Mouse (Mus musculus) brain, embryonic 14.5 days (tissue): ENCODE results near the gene Klk1b5.

Experiments
- CTCF ChIP-seq: fragments of 200-500 bp; IDR thresholded peaks from 2 replicates; pipeline ENCODE4 v1.5.1; 2012; ENCODE audit warnings: inconsistent platforms, mild to moderate bottlenecking, moderate library complexity, borderline replicate concordance; ENCODE audit not compliant: insufficient read depth, insufficient read length; ENCODE audit errors: extremely low read depth
- POLR2A ChIP-seq: fragments of 200-500 bp; IDR thresholded peaks from 2 replicates; pipeline ENCODE4 v1.6.1; 2012; ENCODE audit warnings: mild to moderate bottlenecking, inconsistent platforms, borderline replicate concordance; ENCODE audit not compliant: poor library complexity, insufficient read depth, insufficient read length, severe bottlenecking; ENCODE audit errors: extremely low read depth

GRCm38 (mm10) chr7:44268117-44268516 is 52.4 kb downstream of the Klk1b5 start:
- TF ChIP-seq CTCF (no peak), POLR2A (no peak)
